Mouse (Mus musculus): ENCODE data around the gene Cdt1. TPM values are rescaled to one million over a fixed set of nuclear protein-coding genes. Genes with fewer than 3 reads are reported as not detected.

The Cdt1 gene
- polyA plus RNA-seq (2011; ENCODE audit: insufficient read depth, insufficient read length, low replicate concordance, missing spikeins), result 62.8 and 68.5 TPM in 2 replicates

DNA sequence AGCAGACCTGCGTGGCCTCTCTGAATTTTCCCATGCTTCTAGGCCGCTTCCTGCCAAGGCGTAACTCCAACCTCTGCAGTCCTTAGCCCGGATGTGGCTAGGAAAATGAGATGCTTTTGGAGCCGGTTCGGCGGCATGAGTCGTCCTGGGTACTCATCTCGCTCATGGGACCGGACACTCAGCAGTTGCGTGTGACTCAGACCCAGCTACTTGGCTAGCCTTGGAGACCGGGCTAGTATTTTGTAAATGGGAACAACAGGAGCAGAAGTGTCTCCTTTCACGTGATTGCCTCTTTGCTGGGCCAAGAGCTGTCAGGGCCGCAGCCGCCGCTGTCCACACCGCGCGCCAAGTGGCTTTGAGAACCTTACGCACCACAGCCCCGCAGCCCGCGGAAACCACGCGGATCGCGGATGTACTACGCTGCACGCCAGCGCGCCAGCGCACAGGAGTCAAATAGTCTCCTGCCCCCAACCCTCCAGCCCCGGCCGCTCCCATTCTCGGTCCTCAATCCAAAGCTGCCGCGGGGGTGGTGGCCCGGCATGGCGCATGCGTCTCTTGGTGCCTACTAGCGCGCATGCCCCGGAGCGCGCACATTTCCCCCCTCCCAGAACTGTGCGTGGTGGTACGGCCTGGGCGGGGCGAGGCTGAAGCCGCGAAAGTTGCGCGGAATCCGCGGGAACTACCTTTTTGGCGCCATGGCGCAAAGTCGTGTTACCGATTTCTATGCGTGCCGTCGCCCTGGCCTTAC, at the start of gene Cdt1:
Gene Cdt1 (plus strand): TSS at position 655 of the 748 bp plus-strand sequence.
- H3K4me3 ChIP-seq (replicated peaks; ENCODE audit: control insufficient read depth, low read depth, low read length), result peak within 1 kb of the TSS; percentile 95
- H3K4me1 ChIP-seq (ENCODE audit: control insufficient read depth, insufficient read depth, low read length), result peaks cover 3% of the 10 kb centered on the region; the same call in 1 of the 2 replicates
- peak within 1 kb of the TSS; percentile 96 for H3K27ac ChIP-seq (ENCODE audit: control insufficient read depth, insufficient read depth, low read depth, low read length, poor library complexity)
- TF ChIP-seq CTCF (IDR thresholded peaks at IDR 0.05; ENCODE audit: control insufficient read depth, insufficient read depth, low read length) (no peak), POLR2A (IDR thresholded peaks at IDR 0.05; ENCODE audit: borderline replicate concordance, control insufficient read depth, low read depth, low read length) (peak; percentile 71)
- WGBS, result under 1% methylated on average over 62 of the region's 62 CpGs

DNA sequence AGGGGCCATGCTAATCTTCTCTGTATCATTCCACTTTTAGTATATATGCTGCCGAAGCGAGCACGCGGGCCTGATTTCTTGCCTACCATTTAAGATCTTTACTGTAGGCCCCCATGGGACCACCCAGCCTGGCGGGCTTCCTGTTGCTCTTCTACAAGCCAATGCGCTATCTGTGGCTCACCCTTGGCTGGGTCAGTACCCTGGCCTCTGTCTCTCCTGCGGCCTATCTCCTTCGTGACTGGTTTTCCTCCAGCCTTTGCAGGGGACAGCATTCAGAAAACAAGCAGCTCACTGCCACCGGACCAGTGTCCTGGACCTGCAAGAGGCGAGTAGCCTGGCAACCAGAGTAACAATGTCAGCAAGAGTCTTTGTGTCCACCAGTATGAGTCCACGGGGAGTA, 47.2 kb upstream of the Cdt1 start:
- Histone ChIP-seq H3K4me1 (ENCODE audit: control insufficient read depth, insufficient read depth, low read length) (peaks cover 3% of the 10 kb centered on the region; the same call in 1 of the 2 replicates), H3K27ac (ENCODE audit: control insufficient read depth, insufficient read depth, low read depth, low read length, poor library complexity) (no peak overlapping the region)
- WGBS, result 81% methylated on average over 11 of the region's 11 CpGs

DNA sequence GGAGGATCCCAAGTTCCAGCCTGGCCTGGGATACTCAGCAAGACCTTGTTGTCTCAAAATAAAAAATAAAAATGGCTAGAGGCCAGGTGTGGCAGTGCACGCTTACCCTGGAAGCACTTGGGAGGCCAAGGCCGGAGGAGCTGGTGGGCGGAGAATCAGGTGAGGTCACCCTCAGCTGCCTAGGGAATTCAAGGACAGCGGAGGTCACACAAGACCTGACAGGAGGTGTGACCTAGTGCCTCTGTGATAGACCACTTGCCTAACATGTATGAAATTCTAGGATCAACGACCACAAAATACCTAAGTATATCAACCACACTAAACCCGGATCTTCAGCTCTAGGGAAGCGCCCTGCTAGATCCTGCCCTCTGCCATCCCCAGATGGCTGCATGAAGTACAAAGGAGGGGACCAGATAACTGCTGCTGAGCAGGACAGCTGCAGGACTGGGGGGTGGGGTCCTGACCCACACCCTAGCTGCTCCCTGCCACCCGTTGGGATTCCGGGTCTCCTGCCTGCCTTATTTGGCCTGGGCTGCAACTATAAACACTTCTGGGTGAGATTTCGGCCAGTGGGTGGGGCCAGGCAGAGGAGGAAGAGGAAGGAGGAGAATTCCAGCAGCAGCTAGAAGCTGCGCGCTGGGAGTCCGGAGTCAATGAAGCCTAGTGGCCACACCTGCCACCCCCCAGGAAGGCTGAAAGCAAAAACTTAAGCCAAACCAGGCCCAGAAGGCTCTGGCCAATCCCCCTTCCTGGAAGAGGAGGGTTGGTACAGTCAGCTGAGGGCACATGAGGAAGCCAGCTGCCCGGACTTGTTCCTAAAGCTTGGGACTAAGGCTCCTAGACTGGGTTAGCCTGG, 44.8 kb upstream of the Cdt1 start:
- H3K4me1 ChIP-seq (ENCODE audit: control insufficient read depth, insufficient read depth, low read length), result peaks cover 3% of the 10 kb centered on the region; the same call in 1 of the 2 replicates
- WGBS, result 59% methylated on average over 14 of the region's 14 CpGs

More for the DNA sequence above, 47.2 kb upstream of the Cdt1 start:
- TF ChIP-seq CTCF (IDR thresholded peaks at IDR 0.05; ENCODE audit: control insufficient read depth, insufficient read depth, low read length) (no peak), POLR2A (IDR thresholded peaks at IDR 0.05; ENCODE audit: borderline replicate concordance, control insufficient read depth, low read depth, low read length) (no peak)
- no peak overlapping the region for H3K4me3 ChIP-seq (replicated peaks; ENCODE audit: control insufficient read depth, low read depth, low read length)

DNA sequence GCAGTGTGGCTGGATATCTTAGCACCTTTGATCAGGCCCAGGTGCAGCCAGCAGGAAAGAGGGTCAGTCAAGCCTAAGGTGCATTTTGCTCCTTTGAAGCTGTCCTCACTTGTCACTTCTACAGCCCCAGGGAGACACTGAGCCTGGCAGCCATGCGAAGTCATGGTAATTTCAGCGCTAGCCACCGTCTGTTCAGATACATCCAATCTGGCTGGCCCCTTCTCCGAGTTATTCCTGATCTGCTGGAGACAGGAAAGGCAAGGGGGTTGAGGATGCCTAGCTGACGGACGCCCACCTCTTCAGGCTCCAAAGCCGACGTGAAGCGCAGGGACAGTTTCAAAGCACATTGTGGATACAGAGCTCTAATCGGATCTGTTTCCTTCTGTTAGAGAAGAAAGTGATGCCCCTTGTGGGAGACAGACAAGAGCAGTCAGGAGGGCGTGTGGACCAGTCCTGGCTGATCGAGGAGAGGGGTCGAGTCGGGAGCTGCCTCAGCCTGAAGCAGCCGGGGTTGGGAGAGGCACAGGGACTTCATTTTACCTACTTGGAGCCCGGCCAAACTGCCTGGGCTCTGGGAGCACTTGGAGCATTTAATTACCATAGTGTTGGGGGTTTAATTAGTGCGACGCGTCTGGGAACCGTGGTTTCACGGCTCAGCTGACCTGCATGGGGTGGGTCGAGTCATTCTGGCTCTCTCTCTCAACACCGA, 44.0 kb upstream of the Cdt1 start:
- WGBS, result 69% methylated on average over 23 of the region's 23 CpGs
- Histone ChIP-seq H3K4me3 (replicated peaks; ENCODE audit: control insufficient read depth, low read depth, low read length) (no peak overlapping the region), H3K27ac (ENCODE audit: control insufficient read depth, insufficient read depth, low read depth, low read length, poor library complexity) (no peak overlapping the region), H3K4me1 (ENCODE audit: control insufficient read depth, insufficient read depth, low read length) (peaks cover 3% of the 10 kb centered on the region; the same call in 1 of the 2 replicates)
- TF ChIP-seq CTCF (IDR thresholded peaks at IDR 0.05; ENCODE audit: control insufficient read depth, insufficient read depth, low read length) (no peak), POLR2A (IDR thresholded peaks at IDR 0.05; ENCODE audit: borderline replicate concordance, control insufficient read depth, low read depth, low read length) (no peak)

More for the DNA sequence above, 44.8 kb upstream of the Cdt1 start:
- TF ChIP-seq CTCF (IDR thresholded peaks at IDR 0.05; ENCODE audit: control insufficient read depth, insufficient read depth, low read length), result no peak
- TF ChIP-seq POLR2A (IDR thresholded peaks at IDR 0.05; ENCODE audit: borderline replicate concordance, control insufficient read depth, low read depth, low read length), result no peak
- Histone ChIP-seq H3K4me3 (replicated peaks; ENCODE audit: control insufficient read depth, low read depth, low read length) (no peak overlapping the region), H3K27ac (ENCODE audit: control insufficient read depth, insufficient read depth, low read depth, low read length, poor library complexity) (no peak overlapping the region)

DNA sequence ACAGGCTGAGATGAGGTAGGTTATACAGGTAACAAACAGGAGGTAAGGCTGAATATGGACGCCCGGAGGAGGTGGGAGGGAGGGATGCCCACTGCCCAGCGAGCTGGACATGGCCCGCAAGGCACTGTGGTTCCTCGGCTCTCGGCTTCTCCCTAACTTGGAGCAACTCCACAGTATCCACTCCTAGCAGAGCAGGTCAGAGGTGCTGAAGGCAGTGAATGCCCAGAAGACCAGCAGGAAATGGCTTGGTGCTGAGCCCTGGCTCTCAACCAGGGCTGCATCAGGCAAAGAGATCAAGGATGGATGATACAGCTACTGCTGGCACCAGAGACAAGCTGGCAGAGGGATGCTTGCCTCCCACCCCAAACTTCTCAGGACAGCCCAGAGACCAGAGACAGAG, 43.3 kb upstream of the Cdt1 start:
- no peak overlapping the region; the same call in 1 of the 2 replicates for H3K27ac ChIP-seq (ENCODE audit: control insufficient read depth, insufficient read depth, low read depth, low read length, poor library complexity)
- no peak for TF ChIP-seq POLR2A (IDR thresholded peaks at IDR 0.05; ENCODE audit: borderline replicate concordance, control insufficient read depth, low read depth, low read length)
- TF ChIP-seq CTCF (IDR thresholded peaks at IDR 0.05; ENCODE audit: control insufficient read depth, insufficient read depth, low read length), result no peak
- 83% methylated on average over 6 of the region's 6 CpGs for WGBS
- H3K4me1 ChIP-seq (ENCODE audit: control insufficient read depth, insufficient read depth, low read length), result peaks cover 3% of the 10 kb centered on the region; the same call in 1 of the 2 replicates
- H3K4me3 ChIP-seq (replicated peaks; ENCODE audit: control insufficient read depth, low read depth, low read length), result no peak overlapping the region

DNA sequence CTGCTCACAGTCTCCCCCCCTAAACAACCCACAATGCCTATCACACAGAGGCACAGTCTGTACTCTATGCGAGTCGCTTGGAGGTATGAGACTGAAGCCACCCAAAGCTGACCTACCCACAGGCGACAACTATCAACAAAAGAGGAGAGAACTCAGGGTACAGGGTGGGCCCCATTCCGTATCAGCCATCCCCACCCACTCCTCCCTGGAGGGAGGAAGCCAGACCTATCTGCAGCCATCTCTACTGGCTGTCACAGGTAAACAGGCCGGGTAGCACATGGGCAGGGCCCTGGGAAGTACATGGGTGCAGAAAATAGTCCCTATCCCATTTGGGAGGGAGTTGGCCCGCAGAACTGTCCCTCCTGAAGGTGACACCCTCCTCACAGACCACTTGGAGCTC, 42.8 kb upstream of the Cdt1 start:
- 71% methylated on average over 6 of the region's 6 CpGs for WGBS
- Histone ChIP-seq H3K27ac (ENCODE audit: control insufficient read depth, insufficient read depth, low read depth, low read length, poor library complexity) (no peak overlapping the region; the same call in 1 of the 2 replicates), H3K4me3 (replicated peaks; ENCODE audit: control insufficient read depth, low read depth, low read length) (no peak overlapping the region), H3K4me1 (ENCODE audit: control insufficient read depth, insufficient read depth, low read length) (peaks cover 3% of the 10 kb centered on the region; the same call in 1 of the 2 replicates)
- no peak for TF ChIP-seq CTCF (IDR thresholded peaks at IDR 0.05; ENCODE audit: control insufficient read depth, insufficient read depth, low read length)
- TF ChIP-seq POLR2A (IDR thresholded peaks at IDR 0.05; ENCODE audit: borderline replicate concordance, control insufficient read depth, low read depth, low read length), result no peak

DNA sequence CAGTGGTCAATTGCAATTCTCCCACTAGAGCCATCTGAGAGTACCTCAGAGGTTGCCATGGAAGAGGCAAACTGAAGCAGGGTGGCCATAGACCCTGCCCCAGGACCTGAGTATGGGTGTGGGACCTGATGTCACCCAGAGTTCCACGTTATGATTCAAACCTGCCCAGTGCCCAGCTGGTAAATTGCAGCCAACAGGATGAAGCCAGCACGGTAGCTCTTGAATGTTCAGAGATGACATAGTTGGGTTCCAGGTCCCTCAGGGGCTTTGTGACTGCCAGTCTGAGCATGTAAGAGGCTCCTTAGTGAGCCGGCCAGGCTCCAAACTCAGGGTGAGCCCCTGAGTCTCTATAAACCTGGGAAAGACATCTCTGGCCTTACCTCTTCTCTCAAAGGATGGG, 41.7 kb upstream of the Cdt1 start:
- no peak for TF ChIP-seq CTCF (IDR thresholded peaks at IDR 0.05; ENCODE audit: control insufficient read depth, insufficient read depth, low read length)
- TF ChIP-seq POLR2A (IDR thresholded peaks at IDR 0.05; ENCODE audit: borderline replicate concordance, control insufficient read depth, low read depth, low read length), result no peak
- Histone ChIP-seq H3K4me3 (replicated peaks; ENCODE audit: control insufficient read depth, low read depth, low read length) (no peak overlapping the region), H3K27ac (ENCODE audit: control insufficient read depth, insufficient read depth, low read depth, low read length, poor library complexity) (no peak overlapping the region), H3K4me1 (ENCODE audit: control insufficient read depth, insufficient read depth, low read length) (peaks cover 3% of the 10 kb centered on the region; the same call in 1 of the 2 replicates)
- 76% methylated on average over 3 of the region's 3 CpGs for WGBS
